Mouse (Mus musculus) retina, postnatal 7 days (tissue): ENCODE data around the gene Ttbk1.
A peak's percentile ranks its signal among the peaks of the same experiment; 100 is the strongest.
"Not testable (repeated sequence)": the region's sequence is repeated elsewhere in the genome, so short reads cannot be mapped to it uniquely, and the experiment has no call there.

Source experiments
- DNase-seq: peaks from one replicate; pipeline ENCODE4 v3.0.0-alpha.2; 2012; ENCODE audit warnings: low read depth, low spot score

Gene Ttbk1

GRCm38 (mm10) chr17:46487431-46487830 is at the start of gene Ttbk1:
Gene Ttbk1 (minus strand): TSS chr17:46487675.
- DNase-seq: no peak

- DNase-seq: peak; percentile 66
Observed at GRCm38 (mm10) chr17:46525579-46526307, 38.3 kb upstream of the Ttbk1 start.

GRCm38 (mm10) chr17:46525065-46525464 is 37.6 kb upstream of the Ttbk1 start:
- no peak for DNase-seq

GRCm38 (mm10) chr17:46521963-46522668 is 34.6 kb upstream of the Ttbk1 start:
- DNase-seq: no peak

GRCm38 (mm10) chr17:46521174-46521573 is 33.7 kb upstream of the Ttbk1 start:
- no peak for DNase-seq

GRCm38 (mm10) chr17:46520385-46520979 is 33.0 kb upstream of the Ttbk1 start:
- peak; percentile 58 for DNase-seq

- DNase-seq: no peak
Observed at GRCm38 (mm10) chr17:46519971-46520370, 32.5 kb upstream of the Ttbk1 start.

- DNase-seq: no peak
Observed at GRCm38 (mm10) chr17:46513329-46513728, 25.9 kb upstream of the Ttbk1 start.

GRCm38 (mm10) chr17:46511059-46511710 is 23.7 kb upstream of the Ttbk1 start:
- DNase-seq: no peak

- DNase-seq: no peak
Observed at GRCm38 (mm10) chr17:46505617-46506016, 18.1 kb upstream of the Ttbk1 start.

GRCm38 (mm10) chr17:46503847-46504638 is 16.6 kb upstream of the Ttbk1 start:
- no peak for DNase-seq

- DNase-seq: no peak
Observed at GRCm38 (mm10) chr17:46502775-46503174, 15.3 kb upstream of the Ttbk1 start.

- DNase-seq: no peak
Observed at GRCm38 (mm10) chr17:46497956-46498355, 10.5 kb upstream of the Ttbk1 start.

GRCm38 (mm10) chr17:46496623-46497434 is 9.4 kb upstream of the Ttbk1 start, which contains the start of gene Dnph1:
Gene Dnph1 (plus strand): TSS chr17:46496711.
- DNase-seq: peak; percentile 72

- DNase-seq: not testable (repeated sequence)
Observed at GRCm38 (mm10) chr17:46496081-46496480, 8.6 kb upstream of the Ttbk1 start.

- no peak for DNase-seq
Observed at GRCm38 (mm10) chr17:46495486-46495885, 8.0 kb upstream of the Ttbk1 start.

- no peak for DNase-seq
Observed at GRCm38 (mm10) chr17:46486995-46487394, 480 bp downstream of the Ttbk1 start.

- DNase-seq: no peak
Observed at GRCm38 (mm10) chr17:46484461-46484875, 3.0 kb downstream of the Ttbk1 start.

- DNase-seq: no peak
Observed at GRCm38 (mm10) chr17:46484021-46484431, 3.4 kb downstream of the Ttbk1 start.

- peak; percentile 45 for DNase-seq
Observed at GRCm38 (mm10) chr17:46483561-46484001, 3.9 kb downstream of the Ttbk1 start.
